Comparison of ENCODE assay signal across 8 mouse cellular contexts in the genomic region with DNA sequence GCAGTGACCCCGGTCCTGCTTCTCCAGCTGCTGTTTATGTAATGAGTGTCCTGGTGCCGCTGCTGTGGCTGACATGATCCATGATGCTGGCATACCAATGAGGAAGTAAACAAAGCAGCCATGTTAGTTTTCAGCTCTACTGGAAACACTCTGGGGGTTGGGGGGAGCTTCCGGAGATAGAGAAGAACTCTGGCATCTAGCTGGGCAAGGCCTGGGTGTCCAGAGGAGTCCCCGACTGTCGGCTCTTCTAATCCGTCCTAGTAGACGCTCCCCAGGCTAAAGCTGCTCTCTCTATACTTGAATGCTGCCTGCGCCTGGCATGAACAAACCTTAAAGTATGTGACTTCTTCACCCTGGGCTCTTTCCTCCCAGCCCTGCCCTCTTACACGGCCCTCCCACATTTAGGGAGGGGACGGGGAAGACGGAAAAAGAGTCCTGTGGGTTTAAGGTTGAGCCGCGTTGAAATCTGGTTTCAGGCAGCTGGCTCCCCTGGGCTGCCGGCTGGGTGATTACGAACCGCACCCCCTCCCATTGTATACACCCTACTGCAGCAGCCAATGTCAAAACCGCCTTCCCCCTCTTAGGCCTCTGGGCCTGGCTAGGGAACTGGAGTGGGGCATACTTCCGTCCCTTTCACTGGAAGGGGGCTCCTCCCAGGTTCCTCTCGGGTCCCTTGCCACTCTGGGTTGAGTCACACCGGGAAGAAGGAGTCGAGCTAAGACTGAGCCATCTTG. TPM values are rescaled to one million over a fixed set of nuclear protein-coding genes. Genes with fewer than 3 reads are reported as not detected.
DNase-seq lines count a peak whose midpoint lies in the region; ATAC-seq and TF ChIP-seq lines count a peak whose summit lies in the region.

No protein-coding gene starts in this region.

- peak; percentile 62 to 79 for TF ChIP-seq EP300 in MEL (IDR thresholded peaks at IDR 0.05; ENCODE audit: low read depth in 1 of 2, low read length in 2 of 2)

- H3K36me3 ChIP-seq in MEL (ENCODE audit: control insufficient read depth in 1 of 2, insufficient read depth in 2 of 2, low read length in 2 of 2): peaks cover 5 to 21% of the 10 kb centered on the region in 2 experiments
- H3K36me3 ChIP-seq in lung, embryonic 14.5 days (ENCODE audit: insufficient read depth): peaks cover 46% of the 10 kb centered on the region
- peaks cover 7% of the 10 kb centered on the region; the same call in 1 of the 2 replicates for H3K36me3 ChIP-seq in neural tube, embryonic 14.5 days (ENCODE audit: control insufficient read depth, insufficient read depth, low read length)

- no peak for TF ChIP-seq CTCF in MEL (IDR thresholded peaks at IDR 0.05 in 2 of 3, conservative IDR thresholded peaks at IDR 0.05 in 1 of 3; ENCODE audit: control insufficient read depth in 1 of 3, insufficient read depth in 1 of 3, low read depth in 2 of 3, low read length in 3 of 3, poor library complexity in 1 of 3, severe bottlenecking in 1 of 3)
- TF ChIP-seq CTCF in lung, embryonic 14.5 days (IDR thresholded peaks at IDR 0.05; ENCODE audit: low read depth): no peak

- peak overlapping the region; percentile 97 for H3K9ac ChIP-seq in MEL (ENCODE audit: control insufficient read depth, low read depth, low read length, poor library complexity, severe bottlenecking)
- peak overlapping the region; percentile 93 for H3K9ac ChIP-seq in lung, embryonic 14.5 days
- peak overlapping the region; percentile 98 for H3K9ac ChIP-seq in neural tube, embryonic 14.5 days (replicated peaks; ENCODE audit: low read depth, low read length)

- peaks cover 77% of the 10 kb centered on the region for H3K79me2 ChIP-seq in MEL (ENCODE audit: control insufficient read depth, insufficient read depth, low read length, poor library complexity)

- H3K9me3 ChIP-seq in MEL (replicated peaks; ENCODE audit: insufficient read depth, low read length): no peaks in the 10 kb centered on the region
- H3K9me3 ChIP-seq in lung, embryonic 14.5 days (ENCODE audit: low read depth, low read length): no peaks in the 10 kb centered on the region
- H3K9me3 ChIP-seq in neural tube, embryonic 14.5 days (ENCODE audit: control insufficient read depth, low read length): no peaks in the 10 kb centered on the region

- under 1% methylated on average over 21 of the region's 21 CpGs for WGBS in lung, embryonic 14.5 days
- WGBS in neural tube, embryonic 14.5 days: under 1% methylated on average over 21 of the region's 21 CpGs

- peak; percentile 40 for ATAC-seq in lung, embryonic 14.5 days (ENCODE audit: insufficient read depth)
- ATAC-seq in neural tube, embryonic 14.5 days (ENCODE audit: low read depth): no peak

- peak overlapping the region; percentile 94 for H3K4me2 ChIP-seq in lung, embryonic 14.5 days
- peak overlapping the region; percentile 97 for H3K4me2 ChIP-seq in neural tube, embryonic 14.5 days (ENCODE audit: low read depth, low read length)

- no peak for TF ChIP-seq RAD21 in MEL (IDR thresholded peaks at IDR 0.05; ENCODE audit: low read depth, low read length)

- H3K4me3 ChIP-seq in MEL (ENCODE audit: control insufficient read depth in 1 of 2, insufficient read depth in 1 of 2, low read depth in 2 of 2, low read length in 2 of 2): peak overlapping the region; percentile 76 to 82
- H3K4me3 ChIP-seq in lung, embryonic 14.5 days (ENCODE audit: low read depth, low read length): peak overlapping the region; percentile 96
- peak overlapping the region; percentile 99 for H3K4me3 ChIP-seq in neural tube, embryonic 14.5 days (ENCODE audit: low read depth, low read length)

- H3K4me1 ChIP-seq in MEL (ENCODE audit: control insufficient read depth in 1 of 2, insufficient read depth in 2 of 2, low read length in 2 of 2): peaks cover 6 to 35% of the 10 kb centered on the region in 2 experiments; a peak in 3 of 4 replicates
- H3K4me1 ChIP-seq in lung, embryonic 14.5 days (ENCODE audit: insufficient read depth): peaks cover 22% of the 10 kb centered on the region
- peaks cover 45% of the 10 kb centered on the region for H3K4me1 ChIP-seq in neural tube, embryonic 14.5 days (ENCODE audit: control insufficient read depth, insufficient read depth, low read length)

- peak overlapping the region; percentile 90 for H3K27ac ChIP-seq in MEL (ENCODE audit: control insufficient read depth, low read depth, low read length)
- peak overlapping the region; percentile 100 for H3K27ac ChIP-seq in lung, embryonic 14.5 days (ENCODE audit: low read depth)
- peak overlapping the region; percentile 100 for H3K27ac ChIP-seq in neural tube, embryonic 14.5 days (ENCODE audit: low read depth, low read length)

- peak; percentile 39 to 63; a peak in 2 of 4 replicates for TF ChIP-seq POLR2A in MEL (IDR thresholded peaks at IDR 0.05; ENCODE audit: control insufficient read depth in 1 of 2, insufficient read depth in 1 of 2, low read depth in 1 of 2, low read length in 2 of 2, poor library complexity in 1 of 2)

- no peaks in the 10 kb centered on the region for H3K27me3 ChIP-seq in MEL (ENCODE audit: control insufficient read depth in 1 of 2, insufficient read depth in 2 of 2, low read length in 2 of 2)
- H3K27me3 ChIP-seq in lung, embryonic 14.5 days (ENCODE audit: insufficient read depth, low read length): no peaks in the 10 kb centered on the region
- no peaks in the 10 kb centered on the region; the same call in 1 of the 2 replicates for H3K27me3 ChIP-seq in neural tube, embryonic 14.5 days (ENCODE audit: control insufficient read depth, insufficient read depth, low read length)

- DNase-seq in 3134 (ENCODE audit: extremely low read depth, insufficient read length, low spot score) (peak; percentile 88), MEL (ENCODE audit: low read depth, low spot score) (peak; percentile 98)
- peak; percentile 71 for DNase-seq in embryo, embryonic 10 days (ENCODE audit: low spot score)
- DNase-seq in heart, adult 18-20 months: peak; percentile 89 to 93
- DNase-seq in kidney, adult 11 months: peak; percentile 93
- DNase-seq in lung, embryonic 14.5 days: peak; percentile 91
- peak; percentile 80 for DNase-seq in thymus, postnatal 4 days

TF ChIP-seq in MEL, 35 proteins besides CTCF, POLR2A, EP300 and RAD21 (continues in another document):
- peak; percentile 17; the same call in 1 of the 2 replicates for TF ChIP-seq GATA1 (IDR thresholded peaks at IDR 0.05; ENCODE audit: low read depth, low read length)
- no peak for TF ChIP-seq MYB (IDR thresholded peaks at IDR 0.05; ENCODE audit: low read depth, low read length)
- peak; percentile 96 for TF ChIP-seq SIN3A (IDR thresholded peaks at IDR 0.05; ENCODE audit: low read length)
- TF ChIP-seq NRF1 (IDR thresholded peaks at IDR 0.05; ENCODE audit: insufficient read depth, low read depth, low read length, poor library complexity, severe bottlenecking): no peak
- 0 out of 2 replicates have a peak, but pooled peaks have one; percentile 41 for TF ChIP-seq POLR2AphosphoS2 (IDR thresholded peaks at IDR 0.05; ENCODE audit: low read length)
- TF ChIP-seq MAX (IDR thresholded peaks at IDR 0.05; ENCODE audit: low read length): peak; percentile 9; the same call in 1 of the 2 replicates
- TF ChIP-seq ELF1 (IDR thresholded peaks at IDR 0.05; ENCODE audit: low read depth, low read length): peak; percentile 59
- TF ChIP-seq SMC3 (IDR thresholded peaks at IDR 0.05; ENCODE audit: low read depth, low read length): no peak
- TF ChIP-seq KAT2A (conservative IDR thresholded peaks at IDR 0.05; ENCODE audit: low read depth, low read length): no peak
- peak; percentile 7; the same call in 1 of the 2 replicates for TF ChIP-seq CHD2 (IDR thresholded peaks at IDR 0.05; ENCODE audit: low read length)
- peak; percentile 88 for TF ChIP-seq TAL1 (IDR thresholded peaks at IDR 0.05; ENCODE audit: low read length)
- no peak for TF ChIP-seq E2F4 (IDR thresholded peaks at IDR 0.05; ENCODE audit: borderline replicate concordance, low read depth, low read length)
- peak; percentile 90 for TF ChIP-seq ETS1 (IDR thresholded peaks at IDR 0.05; ENCODE audit: low read depth, low read length)
- TF ChIP-seq POLR2AphosphoS5 (IDR thresholded peaks at IDR 0.05; ENCODE audit: borderline replicate concordance, low read depth, low read length): no peak
- peak; percentile 60 for TF ChIP-seq NELFE (IDR thresholded peaks at IDR 0.05; ENCODE audit: low read depth, low read length)
- TF ChIP-seq RCOR1 (IDR thresholded peaks at IDR 0.05; ENCODE audit: low read depth, low read length): peak; percentile 74; the same call in 1 of the 2 replicates
- peak; percentile 58; the same call in 1 of the 2 replicates for TF ChIP-seq MAFK (IDR thresholded peaks at IDR 0.05; ENCODE audit: borderline replicate concordance, low read depth, low read length)
- TF ChIP-seq GABPA (IDR thresholded peaks at IDR 0.05; ENCODE audit: low read depth, low read length): no peak
- no peak for TF ChIP-seq ZC3H11A (IDR thresholded peaks at IDR 0.05; ENCODE audit: low read depth, low read length)
- peak; percentile 65; the same call in 1 of the 2 replicates for TF ChIP-seq ZMIZ1 (IDR thresholded peaks at IDR 0.05; ENCODE audit: low read depth, low read length)
- TF ChIP-seq MYC (IDR thresholded peaks at IDR 0.05; ENCODE audit: low read depth, low read length): no peak; the same call in 1 of the 2 replicates
- peak; percentile 30; the same call in 1 of the 2 replicates for TF ChIP-seq BHLHE40 (IDR thresholded peaks at IDR 0.05; ENCODE audit: borderline replicate concordance, low read depth, low read length)
- no peak for TF ChIP-seq USF1 (IDR thresholded peaks at IDR 0.05; ENCODE audit: low read depth, low read length)
- peak; percentile 40; the same call in 1 of the 2 replicates for TF ChIP-seq CHD1 (IDR thresholded peaks at IDR 0.05; ENCODE audit: low read depth, low read length)
- peak; percentile 58; the same call in 1 of the 2 replicates for TF ChIP-seq ZNF384 (IDR thresholded peaks at IDR 0.05; ENCODE audit: low read depth, low read length)
- no peak for TF ChIP-seq USF2 (IDR thresholded peaks at IDR 0.05; ENCODE audit: borderline replicate concordance in 1 of 2, insufficient read depth in 1 of 2, low read depth in 1 of 2, low read length in 2 of 2)
- no peak for TF ChIP-seq JUND (IDR thresholded peaks at IDR 0.05; ENCODE audit: low read depth, low read length)
- peak; percentile 87 for TF ChIP-seq TCF12 (IDR thresholded peaks at IDR 0.05; ENCODE audit: low read depth, low read length)
- no peak for TF ChIP-seq ZKSCAN1 (IDR thresholded peaks at IDR 0.05; ENCODE audit: low read depth, low read length)

RNA-seq across cellular contexts. Expression of a gene that starts 2.0 kb away (rescaled TPM):
- total RNA-seq in MEL (2012; rRNA removed): 19.1 and 21.2 TPM in 2 replicates
- polyA plus RNA-seq in MEL (2012; ENCODE audit: insufficient read depth in 1 of 2, insufficient read length in 2 of 2, low read depth in 1 of 2, low replicate concordance in 2 of 2, missing spikeins in 1 of 2): 10 to 100 TPM in 1 of 2 experiments, not detected in 1; 57.2 TPM
- total RNA-seq in heart, adult 18-20 months (2021): 10 to 100 TPM; 33.9 to 38.8 TPM
- polyA plus RNA-seq in lung, embryonic 14.5 days (2014; fragmentation: Nextera tagmentation; extraction: Ambion mirVana): 28.3 and 31.0 TPM in 2 replicates
- 32.2 and 37.5 TPM in 2 replicates for polyA plus RNA-seq in neural tube, embryonic 14.5 days (2014; fragmentation: Nextera tagmentation; extraction: Ambion mirVana)
